Mouse (Mus musculus) forebrain, embryonic 14.5 days (tissue): Measurements from ENCODE around the gene Zfp219. TPM values are rescaled to one million over a fixed set of nuclear protein-coding genes. Genes with fewer than 3 reads are reported as not detected.
A peak's percentile ranks its signal among the peaks of the same experiment; 100 is the strongest.
"Not testable (repeated sequence)": the region's sequence is repeated elsewhere in the genome, so short reads cannot be mapped to it uniquely, and the experiment has no call there.

Experiments
- ATAC-seq: fragments of 200-750 bp; cut with Nextera tagmentation; 2 replicates; pipeline ENCODE4 v1.8.0; 2017; ENCODE audit warnings: mild to moderate bottlenecking, moderate library complexity
- DNase-seq: peaks from one replicate; pipeline ENCODE4 v3.0.0-alpha.2; 2015; ENCODE audit warnings: low spot score
- H3K27ac ChIP-seq: fragments of 300-500 bp; sonication (generic); 2 replicates; pipeline ENCODE4 v1.5.1; 2014; ENCODE audit warnings: low read depth, mild to moderate bottlenecking, control low read depth, low read length, moderate library complexity
- H3K27me3 ChIP-seq: fragments of 300-500 bp; sonication (generic); replicated peaks from 2 replicates; pipeline ENCODE4 v1.6.1; 2014; ENCODE audit warnings: low read length, control low read depth, mixed read lengths; ENCODE audit not compliant: control insufficient read depth, insufficient read depth
- H3K36me3 ChIP-seq: fragments of 300-500 bp; sonication (generic); 2 replicates; pipeline ENCODE4 v1.6.1; 2014; ENCODE audit warnings: low read length, control low read depth; ENCODE audit not compliant: control insufficient read depth, insufficient read depth
- H3K4me1 ChIP-seq: fragments of 300-500 bp; sonication (generic); 2 replicates; pipeline ENCODE4 v1.6.1; 2014; ENCODE audit warnings: antibody characterized with exemption, low read length, control low read depth; ENCODE audit not compliant: control insufficient read depth, insufficient read depth
- H3K4me2 ChIP-seq: fragments of 300-500 bp; sonication (generic); 2 replicates; pipeline ENCODE4 v1.6.1; 2014; ENCODE audit warnings: mild to moderate bottlenecking, control low read depth, low read length
- H3K4me3 ChIP-seq: fragments of 300-500 bp; sonication (generic); 2 replicates; pipeline ENCODE4 v1.5.1; 2014; ENCODE audit warnings: low read depth, low read length, control low read depth
- H3K9ac ChIP-seq: fragments of 300-500 bp; sonication (generic); 2 replicates; pipeline ENCODE4 v1.6.1; 2014; ENCODE audit warnings: mild to moderate bottlenecking, low read length, control low read depth, moderate library complexity
- H3K9me3 ChIP-seq: fragments of 300-500 bp; sonication (generic); replicated peaks from 2 replicates; pipeline ENCODE4 v1.6.1; 2016; ENCODE audit warnings: low read length, control low read depth, mixed read lengths; ENCODE audit not compliant: control insufficient read depth
- WGBS: fragments of 180-500 bp; shearing (Covaris S2); extraction: QIAGEN DNeasy Blood & Tissue Kit; methylation state at CpG from one replicate; pipeline ENCODE4 v1.1.7; 2014; 5-methylcytosine and 5-hydroxymethylcytosine counted together
- polyA plus RNA-seq: library from polyadenylated mRNA; unstranded; fragments of >200 nt; fragmentation: Nextera tagmentation; extraction: Ambion mirVana; gene quantifications from 2 replicates; pipeline ENCODE4 v1.2.1, GENCODE M21; 2014

Zfp219 gene
- polyA plus RNA-seq, 1 experiment from 2014 or later = 41.0 TPM

GRCm38 (mm10) chr14:52042359-52042758 is 21.8 kb upstream of the Zfp219 start, which contains the start of gene Olfr221:
Gene Olfr221 (minus strand): TSS chr14:52042459.
- H3K27me3 ChIP-seq, H3K9ac ChIP-seq, DNase-seq, H3K9me3 ChIP-seq, H3K4me2 ChIP-seq, ATAC-seq, H3K27ac ChIP-seq, H3K4me3 ChIP-seq, H3K36me3 ChIP-seq: not testable (repeated sequence)
- WGBS = 64% methylated on average over 3 of the region's 3 CpGs
- peaks cover 11% of the 10 kb centered on the region for H3K4me1 ChIP-seq

DNA sequence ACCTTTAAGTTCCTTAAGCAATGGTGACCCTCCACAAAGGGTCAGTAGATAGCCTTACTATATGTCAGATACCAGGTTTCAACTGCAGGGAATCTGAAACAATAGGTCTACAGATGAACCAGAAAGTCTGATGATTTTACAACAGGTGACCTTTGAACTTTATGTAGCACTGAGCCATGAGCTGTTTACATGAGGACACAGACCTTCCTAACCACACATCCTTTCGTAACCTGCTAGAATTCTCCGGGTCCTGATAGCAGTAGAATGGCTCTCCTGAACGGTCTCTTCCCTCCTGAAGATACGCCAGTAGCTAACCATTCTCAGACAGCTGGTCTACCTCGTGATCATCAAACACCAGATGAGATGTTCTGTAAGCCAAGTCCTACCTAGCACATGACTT is 18.8 kb upstream of the Zfp219 start:
- H3K27ac ChIP-seq = no peak overlapping the region

DNA sequence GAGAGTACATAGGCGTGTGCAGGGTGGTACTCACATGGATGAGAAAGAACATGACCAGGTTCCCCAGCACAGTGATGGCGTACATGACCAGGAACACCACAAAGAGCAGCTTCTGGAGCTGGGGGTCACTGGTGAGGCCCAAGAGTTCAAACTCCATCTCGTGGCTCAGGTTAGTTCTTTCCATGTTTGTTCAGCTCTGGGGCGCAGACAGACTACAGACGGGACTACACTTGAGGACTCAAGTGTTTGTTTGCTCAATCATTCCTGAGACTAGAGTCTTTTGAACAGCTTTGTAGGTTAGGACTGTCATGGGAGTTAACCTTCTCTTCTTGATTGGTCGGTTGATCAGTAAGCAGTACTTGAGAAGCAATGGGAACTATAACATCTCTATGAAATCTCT is 15.4 kb upstream of the Zfp219 start:
- H3K27ac ChIP-seq = no peak overlapping the region
- 93% methylated on average over 6 of the region's 6 CpGs for WGBS
- no peaks in the 10 kb centered on the region for H3K36me3 ChIP-seq
- H3K9me3 ChIP-seq = no peaks in the 10 kb centered on the region
- DNase-seq (no peak), ATAC-seq (no peak)
- no peak overlapping the region for H3K4me2 ChIP-seq
- H3K27me3 ChIP-seq = no peaks in the 10 kb centered on the region
- no peak overlapping the region for H3K9ac ChIP-seq
- H3K4me1 ChIP-seq = no peaks in the 10 kb centered on the region
- H3K4me3 ChIP-seq = no peak overlapping the region

More for the DNA sequence above, 18.8 kb upstream of the Zfp219 start:
- H3K9ac ChIP-seq = no peak overlapping the region
- WGBS = 89% methylated on average over 5 of the region's 5 CpGs
- no peaks in the 10 kb centered on the region for H3K27me3 ChIP-seq
- H3K9me3 ChIP-seq = no peaks in the 10 kb centered on the region
- no peaks in the 10 kb centered on the region for H3K4me1 ChIP-seq
- DNase-seq = no peak
- ATAC-seq = no peak
- H3K4me3 ChIP-seq = no peak overlapping the region
- H3K4me2 ChIP-seq = no peak overlapping the region
- no peaks in the 10 kb centered on the region for H3K36me3 ChIP-seq

GRCm38 (mm10) chr14:52026342-52026741 is 5.8 kb upstream of the Zfp219 start:
- WGBS = 78% methylated on average over 4 of the region's 4 CpGs
- ATAC-seq (no peak), DNase-seq (peak; percentile 57)
- Histone ChIP-seq H3K9me3 (no peaks in the 10 kb centered on the region), H3K36me3 (no peaks in the 10 kb centered on the region), H3K27me3 (no peaks in the 10 kb centered on the region), H3K9ac (no peak overlapping the region), H3K4me3 (no peak overlapping the region), H3K4me1 (peaks cover 7% of the 10 kb centered on the region), H3K4me2 (no peak overlapping the region), H3K27ac (no peak overlapping the region)

GRCm38 (mm10) chr14:52024133-52024532 is 3.6 kb upstream of the Zfp219 start:
- Histone ChIP-seq H3K27ac (no peak overlapping the region), H3K4me2 (no peak overlapping the region), H3K9ac (no peak overlapping the region), H3K36me3 (no peaks in the 10 kb centered on the region), H3K27me3 (no peaks in the 10 kb centered on the region), H3K9me3 (no peaks in the 10 kb centered on the region), H3K4me1 (peaks cover 15% of the 10 kb centered on the region), H3K4me3 (no peak overlapping the region)
- DNase-seq (no peak), ATAC-seq (no peak)
- WGBS = 89% methylated on average over 2 of the region's 2 CpGs

- no peak; the same call in 1 of the 2 replicates for ATAC-seq
- 2% methylated on average over 23 of the region's 23 CpGs for whole genome bisulfite sequencing
Observed at GRCm38 (mm10) chr14:52022709-52023459, 2.4 kb upstream of the Zfp219 start.

GRCm38 (mm10) chr14:52022244-52022708 is 1.7 kb upstream of the Zfp219 start:
- WGBS = 66% methylated on average over 3 of the region's 3 CpGs
- DNase-seq (no peak), ATAC-seq (no peak)
- Histone ChIP-seq H3K4me3 (no peak overlapping the region), H3K9ac (no peak overlapping the region), H3K4me1 (peaks cover 21% of the 10 kb centered on the region), H3K36me3 (no peaks in the 10 kb centered on the region), H3K27me3 (no peaks in the 10 kb centered on the region), H3K4me2 (no peak overlapping the region), H3K9me3 (no peaks in the 10 kb centered on the region), H3K27ac (no peak overlapping the region)

More at GRCm38 (mm10) chr14:52022709-52023459, 2.4 kb upstream of the Zfp219 start:
- H3K4me2 ChIP-seq = peak overlapping the region; percentile 24
- no peaks in the 10 kb centered on the region for H3K27me3 ChIP-seq
- no peaks in the 10 kb centered on the region for H3K9me3 ChIP-seq
- H3K9ac ChIP-seq = peak overlapping the region; percentile 45; the same call in 1 of the 2 replicates
- H3K4me3 ChIP-seq = no peak overlapping the region
- peaks cover 21% of the 10 kb centered on the region for H3K4me1 ChIP-seq
- no peaks in the 10 kb centered on the region for H3K36me3 ChIP-seq
- peak overlapping the region; percentile 65 for H3K27ac ChIP-seq
- peak; percentile 91 for DNase-seq

DNA sequence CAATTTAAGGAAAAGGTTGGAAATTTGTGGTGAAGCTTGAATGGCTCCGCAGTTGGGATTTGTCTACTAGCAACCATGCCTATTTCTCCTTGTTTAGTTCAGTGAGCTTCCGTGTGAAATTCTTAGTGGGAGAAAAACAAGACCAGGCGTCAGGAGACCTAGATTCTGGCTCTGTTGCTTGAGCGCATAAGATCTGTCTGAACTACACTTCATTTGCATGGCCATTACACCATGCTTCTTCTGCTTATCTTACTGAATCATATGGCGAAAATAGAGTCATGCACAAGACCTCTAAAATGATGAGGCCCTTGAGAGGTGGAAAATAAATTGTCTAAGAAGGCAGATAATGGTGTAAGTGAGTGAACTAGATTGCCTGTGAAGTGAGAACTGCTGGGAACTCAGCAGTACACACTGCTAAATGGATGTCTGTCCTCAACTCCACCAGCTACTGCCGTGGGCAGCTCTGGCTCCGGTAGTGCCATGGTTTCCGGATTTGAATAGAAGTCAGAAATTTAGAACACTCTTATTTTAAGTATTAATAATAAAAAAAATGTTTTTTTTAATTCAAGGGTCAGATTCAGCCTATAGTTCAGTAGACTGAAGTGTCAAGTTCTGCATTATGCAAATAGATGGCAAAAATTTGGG is 1.2 kb upstream of the Zfp219 start:
- H3K36me3 ChIP-seq = no peaks in the 10 kb centered on the region
- H3K4me1 ChIP-seq = peaks cover 23% of the 10 kb centered on the region
- no peak overlapping the region for H3K9ac ChIP-seq
- H3K27me3 ChIP-seq = no peaks in the 10 kb centered on the region
- no peak overlapping the region for H3K4me3 ChIP-seq
- H3K4me2 ChIP-seq = no peak overlapping the region
- DNase-seq (no peak), ATAC-seq (no peak)
- no peak overlapping the region for H3K27ac ChIP-seq
- H3K9me3 ChIP-seq = no peaks in the 10 kb centered on the region
- WGBS = 88% methylated on average over 8 of the region's 8 CpGs

GRCm38 (mm10) chr14:52021138-52021529 is 601 bp upstream of the Zfp219 start:
- ATAC-seq (no peak), DNase-seq (no peak)
- Histone ChIP-seq H3K4me1 (peaks cover 25% of the 10 kb centered on the region), H3K27ac (peak overlapping the region; percentile 98; the same call in 1 of the 2 replicates), H3K4me2 (peak overlapping the region; percentile 73), H3K4me3 (peak overlapping the region; percentile 62; the same call in 1 of the 2 replicates), H3K27me3 (no peaks in the 10 kb centered on the region), H3K36me3 (no peaks in the 10 kb centered on the region), H3K9ac (peak overlapping the region; percentile 88), H3K9me3 (no peaks in the 10 kb centered on the region)
- WGBS = 62% methylated on average over 4 of the region's 4 CpGs
